Mouse (Mus musculus) c-Kit-positive CD71-positive TER-119-positive erythroid progenitor cells, embryonic 14.5 days (primary cell): Measurements from ENCODE around the gene Shisa9.
"Not testable (repeated sequence)": the region's sequence is repeated elsewhere in the genome, so short reads cannot be mapped to it uniquely, and the experiment has no call there.

ENCODE experiments used
- DNase-seq: peaks from one replicate; pipeline ENCODE4 v3.0.0-alpha.2; 2013; ENCODE audit warnings: low spot score

Shisa9 gene

GRCm38 (mm10) chr16:11983616-11984270 lies at the start of gene Shisa9:
TSS of gene Shisa9 (plus strand) at chr16:11984113.
- DNase-seq, result no peak

DNA sequence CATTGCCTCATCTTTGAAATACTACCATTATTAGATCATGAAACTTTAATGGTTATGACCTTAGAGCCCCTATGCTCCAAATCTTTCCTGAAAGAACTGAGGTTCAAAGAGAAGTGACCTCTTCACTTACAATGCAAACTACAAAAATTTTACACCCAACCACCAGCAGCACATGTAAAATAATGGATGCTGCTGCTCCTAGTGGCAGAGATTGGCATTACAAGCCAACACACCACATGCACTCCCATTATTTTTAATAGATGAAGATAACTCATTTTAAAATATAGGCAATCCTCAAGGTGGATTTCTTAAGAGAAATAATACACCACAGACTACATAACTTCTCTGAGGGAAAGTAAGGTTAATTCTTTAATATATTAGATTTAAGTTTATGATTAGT lies 43.4 kb upstream of the Shisa9 start:
- DNase-seq, result peak; percentile 46

- no peak for DNase-seq
Observed at GRCm38 (mm10) chr16:11960691-11961090, 23.2 kb upstream of the Shisa9 start.

DNA sequence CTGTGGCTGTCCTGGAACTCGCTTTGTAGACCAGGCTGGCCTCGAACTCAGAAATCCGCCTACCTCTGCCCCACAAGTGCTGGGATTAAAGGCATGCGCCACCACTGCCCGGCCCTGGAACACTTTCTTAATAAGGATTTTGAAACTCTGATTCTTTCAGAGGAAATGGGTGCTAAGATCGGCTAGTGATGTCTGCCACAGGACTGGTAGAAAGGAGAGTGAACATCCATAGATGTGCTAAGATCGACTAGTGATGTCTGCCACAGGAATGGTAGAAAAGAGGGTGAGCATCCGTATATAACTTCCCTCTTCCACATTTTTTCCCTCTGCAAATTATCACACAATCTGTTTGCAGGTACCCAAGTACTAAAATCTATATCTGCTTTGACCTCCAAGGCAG lies 17.9 kb upstream of the Shisa9 start:
- DNase-seq, result no peak

DNA sequence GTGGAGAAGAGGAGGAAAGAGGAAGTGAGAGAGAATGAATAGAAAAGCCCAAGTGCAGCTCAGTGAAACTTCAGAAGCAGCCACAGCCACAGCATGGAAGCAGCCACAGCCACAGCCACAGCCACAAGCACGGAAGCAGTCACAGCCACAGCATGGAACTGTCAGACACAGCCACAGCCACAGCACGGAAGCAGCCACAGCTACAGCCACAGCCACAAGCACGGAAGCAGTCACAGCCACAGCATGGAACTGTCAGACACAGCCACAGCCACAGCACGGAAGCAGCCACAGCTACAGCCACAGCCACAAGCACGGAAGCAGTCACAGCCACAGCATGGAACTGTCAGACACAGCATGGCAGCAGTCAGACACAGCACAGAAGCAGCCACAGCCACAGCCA lies 17.1 kb upstream of the Shisa9 start:
- DNase-seq, result not testable (repeated sequence)

DNA sequence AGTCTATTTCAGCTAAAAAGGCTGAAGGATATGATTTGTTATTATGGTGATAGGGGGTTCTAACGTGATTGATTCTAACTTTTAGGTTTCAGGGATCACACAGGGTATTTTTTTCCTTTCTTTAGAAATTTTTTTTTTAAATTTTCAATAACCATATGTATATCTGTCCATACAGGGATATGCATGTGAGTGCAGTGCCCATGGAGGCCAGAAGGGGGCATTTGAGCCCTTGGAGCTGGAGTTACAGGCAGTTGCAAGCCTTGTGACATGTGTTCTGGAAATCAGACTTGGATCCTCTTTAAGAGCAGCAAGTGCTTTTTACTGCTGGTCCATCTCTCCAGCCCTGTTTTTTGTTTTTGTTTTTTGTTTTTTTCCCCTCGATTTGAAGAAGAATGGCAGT lies 16.3 kb upstream of the Shisa9 start:
- no peak for DNase-seq

GRCm38 (mm10) chr16:11973707-11974106 lies 10.2 kb upstream of the Shisa9 start:
- no peak for DNase-seq

DNA sequence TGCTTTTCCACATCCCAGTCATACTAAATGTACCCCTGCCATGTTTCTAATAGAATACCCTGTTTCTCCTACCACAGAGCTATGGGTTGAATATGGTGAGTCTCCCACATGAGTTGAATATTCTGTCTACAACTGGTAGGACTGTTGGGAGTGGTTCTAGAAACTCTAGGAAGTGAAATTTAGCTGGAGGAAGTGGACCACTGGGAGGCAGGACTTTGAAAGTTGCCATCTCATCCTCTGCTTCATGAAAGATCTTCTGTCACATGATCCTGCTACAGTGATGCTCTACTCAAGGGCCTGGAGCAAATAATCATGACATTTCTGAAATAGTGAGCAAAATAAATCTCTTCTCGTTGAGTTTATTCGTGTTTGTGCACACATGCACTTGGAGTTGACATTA lies 7.2 kb upstream of the Shisa9 start:
- no peak for DNase-seq

GRCm38 (mm10) chr16:11980764-11981163 lies 3.1 kb upstream of the Shisa9 start:
- DNase-seq, result no peak

DNA sequence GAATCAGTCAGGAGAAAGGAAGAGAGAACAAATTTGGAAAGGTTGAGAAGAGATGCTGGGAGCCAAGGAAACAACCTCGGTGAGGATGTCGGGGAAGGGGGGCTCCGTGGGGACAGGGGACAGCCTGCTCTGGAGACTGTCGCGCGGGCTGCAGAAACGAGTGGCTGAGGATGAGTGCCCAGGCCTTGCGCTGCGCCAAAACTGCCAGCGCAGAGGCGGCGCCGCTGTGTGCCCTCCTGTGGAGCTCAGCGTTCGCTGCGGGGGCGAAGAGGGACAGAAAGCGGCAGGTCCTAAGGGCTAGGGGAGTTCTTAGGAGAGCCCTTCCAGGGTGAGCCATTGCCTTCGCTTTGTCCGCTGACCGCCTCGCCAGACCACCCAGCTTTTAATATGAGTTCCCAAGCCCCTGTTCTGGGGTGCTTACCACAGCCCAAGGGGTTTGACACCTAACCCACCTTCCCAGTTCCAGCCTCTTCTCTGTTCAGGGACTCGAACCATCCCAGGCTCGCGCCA lies 752 bp upstream of the Shisa9 start:
- no peak for DNase-seq

GRCm38 (mm10) chr16:11984271-11984791 lies 418 bp downstream of the Shisa9 start:
- DNase-seq, result no peak

DNA sequence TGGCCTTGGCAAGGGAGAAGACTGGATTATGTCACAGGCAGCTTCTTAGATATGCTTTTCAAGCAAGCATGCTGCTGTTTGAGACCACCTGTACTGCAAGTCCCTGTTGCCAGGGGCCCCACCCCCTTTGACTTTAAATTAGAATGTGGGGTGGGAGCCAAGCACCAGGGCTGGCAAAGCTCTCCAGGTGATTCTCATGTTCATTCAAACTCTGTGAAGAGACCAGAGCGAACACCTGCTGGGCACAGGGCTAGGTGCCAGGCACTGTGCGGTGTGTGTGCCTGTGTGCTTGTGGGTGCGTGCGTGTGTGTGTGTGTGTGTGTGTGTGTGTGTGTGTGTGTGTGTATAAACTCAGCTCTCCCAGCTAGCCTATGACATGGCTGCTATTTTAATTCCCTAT lies 3.1 kb downstream of the Shisa9 start:
- DNase-seq, result no peak

- no peak for DNase-seq
Observed at GRCm38 (mm10) chr16:12005177-12005576, 21.3 kb downstream of the Shisa9 start.

GRCm38 (mm10) chr16:12010136-12010535 lies 26.2 kb downstream of the Shisa9 start:
- DNase-seq, result no peak

DNA sequence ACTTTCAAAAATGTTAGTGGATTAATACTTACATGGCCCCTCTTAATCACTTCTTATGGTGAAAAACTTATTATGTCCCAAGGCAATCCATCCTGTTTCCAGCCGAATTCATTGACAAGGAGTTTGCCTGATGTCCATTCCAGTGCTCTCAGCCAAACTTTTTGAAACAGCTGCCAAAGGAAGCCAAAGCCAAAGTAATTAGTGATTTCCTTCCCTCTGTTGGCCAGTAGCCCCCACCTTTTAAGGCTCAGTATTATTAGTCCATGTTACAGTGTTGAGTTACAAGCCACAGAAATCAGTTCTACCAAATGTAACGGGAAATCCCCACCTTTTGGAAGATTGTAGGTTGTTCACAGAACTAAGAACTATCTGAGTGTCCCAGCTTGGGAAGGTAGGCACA lies 28.8 kb downstream of the Shisa9 start:
- DNase-seq, result no peak

- no peak for DNase-seq
Observed at GRCm38 (mm10) chr16:12014523-12014922, 30.6 kb downstream of the Shisa9 start.

- DNase-seq, result no peak
Observed at GRCm38 (mm10) chr16:12017921-12018618, 34.2 kb downstream of the Shisa9 start.

DNA sequence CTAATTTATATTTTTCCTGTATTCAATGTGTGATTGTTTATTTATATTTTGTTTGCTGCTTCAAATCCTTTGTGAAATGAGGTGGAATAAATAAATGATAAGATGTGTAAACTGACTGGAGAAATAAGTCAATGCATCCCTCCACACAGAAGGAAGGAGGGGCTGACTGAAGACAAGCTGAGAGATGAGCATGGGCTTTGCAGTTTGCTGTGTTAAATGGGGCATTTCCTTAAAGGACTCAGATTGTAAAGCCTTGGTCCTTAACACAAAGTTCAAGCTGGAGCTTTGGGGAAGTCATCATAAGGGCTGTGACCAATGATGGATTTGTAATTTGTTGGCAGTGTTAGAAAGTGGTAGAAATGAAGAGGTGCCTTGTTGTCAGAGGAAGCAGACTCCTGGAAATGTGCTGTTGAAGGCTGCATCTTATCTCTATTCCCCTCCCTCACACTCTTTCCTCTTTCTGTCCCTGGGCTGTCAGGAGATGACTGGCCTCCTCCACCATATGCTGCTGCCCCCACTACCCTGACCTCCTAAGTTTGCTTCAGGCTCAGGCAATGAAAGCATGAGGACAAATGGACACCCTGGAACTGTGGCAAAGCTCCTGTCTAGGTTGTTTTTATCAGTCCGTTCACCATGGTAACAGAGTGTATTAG lies 36.3 kb downstream of the Shisa9 start:
- DNase-seq, result peak; percentile 22

DNA sequence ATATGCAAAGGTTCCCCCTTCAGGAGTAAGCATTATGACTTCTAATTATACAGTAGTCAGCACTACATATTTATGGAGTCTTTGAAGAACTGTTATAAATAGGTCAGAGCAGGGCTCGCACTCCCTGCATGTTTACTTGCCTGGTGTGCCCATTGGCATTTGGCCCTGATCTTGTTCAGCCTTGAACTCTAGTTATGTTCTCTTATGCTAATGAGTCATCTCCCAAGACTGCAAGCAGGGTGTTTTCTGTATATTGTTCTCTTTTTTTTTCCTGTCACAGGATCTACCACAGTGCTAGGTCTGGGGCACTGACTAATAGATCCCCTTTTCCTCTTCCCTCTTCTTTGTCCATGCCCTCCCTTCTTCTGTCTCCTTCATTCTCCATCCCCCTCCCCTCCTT lies 48.5 kb downstream of the Shisa9 start:
- no peak for DNase-seq

DNA sequence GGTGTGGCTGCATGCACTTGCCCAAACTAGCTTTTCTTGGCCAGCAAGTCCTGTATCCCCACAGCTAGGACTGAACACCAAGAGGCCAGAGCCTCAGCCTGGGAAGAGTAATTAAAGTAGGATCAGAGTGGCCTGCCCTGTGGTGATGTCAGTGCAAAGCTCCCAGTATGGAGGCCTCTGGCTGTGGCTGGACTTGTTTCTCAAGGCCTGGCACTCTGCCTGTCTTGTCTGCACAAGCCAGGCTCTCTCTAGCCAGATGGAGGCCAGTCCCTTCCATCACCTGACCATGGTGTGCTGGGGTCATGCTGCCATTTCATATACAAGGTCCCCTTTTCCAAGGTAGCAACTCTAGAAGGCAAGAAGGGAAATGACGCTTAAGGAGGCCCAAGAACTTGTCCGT lies 51.0 kb downstream of the Shisa9 start:
- DNase-seq, result no peak

- DNase-seq, result no peak
Observed at GRCm38 (mm10) chr16:12035626-12036025, 51.7 kb downstream of the Shisa9 start.

DNA sequence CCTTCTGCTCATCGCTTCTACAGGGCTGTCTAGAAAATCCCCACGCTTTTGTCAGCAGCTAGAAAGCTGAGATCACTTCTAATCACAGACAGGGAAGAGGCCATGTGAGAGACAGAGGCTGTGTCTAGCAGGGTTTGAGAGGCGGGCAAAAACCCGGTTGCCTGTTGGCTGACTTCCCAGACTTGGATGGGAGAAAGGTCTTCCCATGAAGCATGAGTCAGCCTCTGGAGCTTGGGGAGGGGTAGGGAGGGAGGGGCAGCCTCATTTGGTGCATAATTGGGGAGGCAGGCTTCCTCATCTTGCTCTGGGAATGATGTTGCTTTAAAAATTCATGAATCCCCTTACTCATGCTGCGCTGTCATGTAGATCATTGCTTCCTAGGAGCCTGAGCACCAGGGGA lies 57.0 kb downstream of the Shisa9 start:
- DNase-seq, result no peak

DNA sequence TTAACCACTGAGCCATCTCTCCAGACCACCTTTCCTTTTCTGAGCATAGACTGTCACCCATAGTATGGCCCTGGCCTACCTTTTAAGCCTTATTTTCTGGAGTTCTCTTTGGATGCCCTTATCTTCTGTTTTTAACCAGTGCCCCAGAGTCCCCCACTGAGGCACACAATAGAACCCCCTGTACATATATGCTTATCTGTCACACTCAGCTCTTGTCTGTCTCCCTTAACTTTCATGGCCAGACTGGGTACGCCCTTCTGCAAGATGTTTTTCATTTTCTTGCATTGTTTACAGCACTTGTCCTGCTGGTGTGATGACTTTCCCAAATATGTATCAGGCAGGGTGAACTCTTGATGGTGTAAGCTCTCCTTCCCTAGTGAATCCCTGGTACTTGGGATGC lies 68.1 kb downstream of the Shisa9 start:
- DNase-seq, result peak; percentile 65
